ENCODE assay signal across 8 mouse cellular contexts in genomic region chr16:22844061-22844801, GRCm38 (mm10). TPM values are rescaled to one million over a fixed set of nuclear protein-coding genes. Genes with fewer than 3 reads are reported as not detected.
DNase-seq lines count a peak whose midpoint lies in the region; ATAC-seq and TF ChIP-seq lines count a peak whose summit lies in the region.

No protein-coding gene starts in this region.

- no peak for TF ChIP-seq CTCF in brain, embryonic 14.5 days (IDR thresholded peaks at IDR 0.05; ENCODE audit: borderline replicate concordance, extremely low read depth, insufficient read depth, insufficient read length)

- no peaks in the 10 kb centered on the region for H3K9me3 ChIP-seq in embryonic facial prominence, embryonic 13.5 days
- no peaks in the 10 kb centered on the region for H3K9me3 ChIP-seq in limb, embryonic 10.5 days (replicated peaks)
- H3K9me3 ChIP-seq in midbrain, embryonic 13.5 days: no peaks in the 10 kb centered on the region

- TF ChIP-seq POLR2A in brain, embryonic 14.5 days (IDR thresholded peaks at IDR 0.05; ENCODE audit: borderline replicate concordance, extremely low read depth, insufficient read depth, insufficient read length, poor library complexity, severe bottlenecking): peak; percentile 34; the same call in 1 of the 2 replicates

- peak; percentile 92 for ATAC-seq in embryonic facial prominence, embryonic 13.5 days (ENCODE audit: insufficient number of reproducible peaks, insufficient read depth, low FRiP score, low TSS enrichment, low read depth)
- peak; percentile 99 for ATAC-seq in midbrain, embryonic 13.5 days
- no peak for ATAC-seq in monocyte, adult 5-6 weeks (replicated peaks; ENCODE audit: insufficient number of reproducible peaks, low FRiP score, low TSS enrichment, poor library complexity, severe bottlenecking)

- peak overlapping the region; percentile 58 for H3K4me3 ChIP-seq in embryonic facial prominence, embryonic 13.5 days
- peak overlapping the region; percentile 62 for H3K4me3 ChIP-seq in limb, embryonic 10.5 days
- peak overlapping the region; percentile 49 for H3K4me3 ChIP-seq in midbrain, embryonic 13.5 days (replicated peaks)

- H3K4me2 ChIP-seq in embryonic facial prominence, embryonic 13.5 days: peak overlapping the region; percentile 91
- H3K4me2 ChIP-seq in midbrain, embryonic 13.5 days (replicated peaks): peak overlapping the region; percentile 67

- H3K36me3 ChIP-seq in embryonic facial prominence, embryonic 13.5 days: peaks cover 4% of the 10 kb centered on the region; the same call in 1 of the 2 replicates
- H3K36me3 ChIP-seq in limb, embryonic 10.5 days: peaks cover 26% of the 10 kb centered on the region
- H3K36me3 ChIP-seq in midbrain, embryonic 13.5 days: peaks cover 10% of the 10 kb centered on the region; the same call in 1 of the 2 replicates

- DNase-seq in brain, embryonic 14.5 days (ENCODE audit: low read depth): peak; percentile 95
- DNase-seq in heart, adult 18-20 months: peak; percentile 84 to 85
- peak; percentile 86 for DNase-seq in kidney, adult 18-20 months
- DNase-seq in limb, embryonic 10.5 days (ENCODE audit: low spot score): peak; percentile 85
- DNase-seq in spleen, postnatal 14 days (ENCODE audit: low spot score in 2 of 2): peak; percentile 13 to 19

- H3K27ac ChIP-seq in embryonic facial prominence, embryonic 13.5 days: peak overlapping the region; percentile 41
- H3K27ac ChIP-seq in limb, embryonic 10.5 days: peak overlapping the region; percentile 80
- 0 out of 2 replicates have a peak overlapping the region, but pooled peaks have one; percentile 20 for H3K27ac ChIP-seq in midbrain, embryonic 13.5 days

- no peaks in the 10 kb centered on the region for H3K27me3 ChIP-seq in embryonic facial prominence, embryonic 13.5 days
- no peaks in the 10 kb centered on the region for H3K27me3 ChIP-seq in limb, embryonic 10.5 days (ENCODE audit: low read depth, poor library complexity, severe bottlenecking)
- H3K27me3 ChIP-seq in midbrain, embryonic 13.5 days: no peaks in the 10 kb centered on the region

- 6% methylated on average over 26 of the region's 26 CpGs for WGBS in embryonic facial prominence, embryonic 13.5 days
- WGBS in limb, embryonic 10.5 days: 10% methylated on average over 26 of the region's 26 CpGs
- WGBS in midbrain, embryonic 13.5 days: 7% methylated on average over 26 of the region's 26 CpGs

- H3K9ac ChIP-seq in embryonic facial prominence, embryonic 13.5 days: peak overlapping the region; percentile 81
- H3K9ac ChIP-seq in midbrain, embryonic 13.5 days (replicated peaks): peak overlapping the region; percentile 73

- H3K4me1 ChIP-seq in embryonic facial prominence, embryonic 13.5 days: 0 out of 2 replicates have a peak, but pooled peaks cover 4% of the 10 kb centered on the region
- H3K4me1 ChIP-seq in limb, embryonic 10.5 days: peaks cover 14% of the 10 kb centered on the region
- H3K4me1 ChIP-seq in midbrain, embryonic 13.5 days (replicated peaks): peaks cover 6% of the 10 kb centered on the region; the same call in 1 of the 2 replicates

RNA-seq across cellular contexts. Expression of gene Tbccd1, which starts 13.2 kb away (rescaled TPM):
- 18.8 and 22.0 TPM in 2 replicates for polyA plus RNA-seq in brain, embryonic 14.5 days (2012; rRNA removed)
- 30.4 and 33.5 TPM in 2 replicates for polyA plus RNA-seq in embryonic facial prominence, embryonic 13.5 days (2015; fragmentation: Nextera tagmentation; extraction: Ambion mirVana)
- 10 to 100 TPM; 12.7 to 12.8 TPM for total RNA-seq in heart, adult 18-20 months (2021)
- polyA plus RNA-seq in limb, embryonic 10.5 days (2016; fragmentation: Nextera tagmentation; extraction: Ambion mirVana): 36.2 and 37.1 TPM in 2 replicates
- 26.3 and 27.7 TPM in 2 replicates for polyA plus RNA-seq in midbrain, embryonic 13.5 days (2015; fragmentation: Nextera tagmentation; extraction: Ambion mirVana)
- 9.0 to 21.8 TPM (median 12.8 TPM) in 3 replicates for total RNA-seq in monocyte, adult 5-6 weeks (2017)

RNA-seq across cellular contexts. Expression of gene Dnajb11, which starts 13.4 kb away (rescaled TPM):
- polyA plus RNA-seq in brain, embryonic 14.5 days (2012; rRNA removed): 33.3 and 41.4 TPM in 2 replicates
- polyA plus RNA-seq in embryonic facial prominence, embryonic 13.5 days (2015; fragmentation: Nextera tagmentation; extraction: Ambion mirVana): 102 and 104 TPM in 2 replicates
- total RNA-seq in heart, adult 18-20 months (2021): 10 to 100 TPM; 47.1 to 50.0 TPM
- 98.1 and 106 TPM in 2 replicates for polyA plus RNA-seq in limb, embryonic 10.5 days (2016; fragmentation: Nextera tagmentation; extraction: Ambion mirVana)
- 87.0 and 99.6 TPM in 2 replicates for polyA plus RNA-seq in midbrain, embryonic 13.5 days (2015; fragmentation: Nextera tagmentation; extraction: Ambion mirVana)
- total RNA-seq in monocyte, adult 5-6 weeks (2017): 181 to 198 TPM (median 183 TPM) in 3 replicates

RNA-seq across cellular contexts. Expression of gene Crygs, which starts 32.9 kb away (rescaled TPM):
- not detected in 2 replicates for polyA plus RNA-seq in brain, embryonic 14.5 days (2012; rRNA removed)
- not detected in 2 replicates for polyA plus RNA-seq in embryonic facial prominence, embryonic 13.5 days (2015; fragmentation: Nextera tagmentation; extraction: Ambion mirVana)
- total RNA-seq in heart, adult 18-20 months (2021): not detected
- polyA plus RNA-seq in limb, embryonic 10.5 days (2016; fragmentation: Nextera tagmentation; extraction: Ambion mirVana): not detected in 2 replicates
- polyA plus RNA-seq in midbrain, embryonic 13.5 days (2015; fragmentation: Nextera tagmentation; extraction: Ambion mirVana): not detected in 2 replicates
- not detected in 3 replicates for total RNA-seq in monocyte, adult 5-6 weeks (2017)

RNA-seq across cellular contexts. Expression of gene Ahsg, which starts 46.8 kb away (rescaled TPM):
- polyA plus RNA-seq in brain, embryonic 14.5 days (2012; rRNA removed): 0.24 and 0.44 TPM in 2 replicates
- polyA plus RNA-seq in embryonic facial prominence, embryonic 13.5 days (2015; fragmentation: Nextera tagmentation; extraction: Ambion mirVana): 34.8 TPM in 1 of 2 replicates, not detected in the other
- total RNA-seq in heart, adult 18-20 months (2021): 10 to 100 TPM in 1 of 2 experiments, 1 to 10 TPM in 1; 8.4 to 13.5 TPM
- not detected in 2 replicates for polyA plus RNA-seq in limb, embryonic 10.5 days (2016; fragmentation: Nextera tagmentation; extraction: Ambion mirVana)
- 0.24 TPM in 1 of 2 replicates, not detected in the other for polyA plus RNA-seq in midbrain, embryonic 13.5 days (2015; fragmentation: Nextera tagmentation; extraction: Ambion mirVana)
- total RNA-seq in monocyte, adult 5-6 weeks (2017): not detected in 3 replicates

Comparison
In these comparisons a context has a peak if more than half of its experiments do, and no peak if none do; other contexts are left out.
1. DNase-seq: peak in every context shown above with its lines; median percentile 95 in brain, embryonic 14.5 days; 86 in kidney, adult 18-20 months; 85 in limb, embryonic 10.5 days; 84 in heart, adult 18-20 months; 16 in spleen, postnatal 14 days.
2. H3K27ac ChIP-seq: peak in every context shown above with its lines; median percentile 80 in limb, embryonic 10.5 days; 41 in embryonic facial prominence, embryonic 13.5 days; 20 in midbrain, embryonic 13.5 days.